Mouse (Mus musculus) ES-E14 (cell line): Measurements from ENCODE around the gene Nfib.

Experiments
- CHD2 ChIP-seq: IDR thresholded peaks from 2 replicates; pipeline ENCODE4 v1.6.1; 2014; ENCODE audit warnings: mild to moderate bottlenecking, low read depth, low read length, inconsistent platforms
- ZC3H11A ChIP-seq: IDR thresholded peaks from 2 replicates; pipeline ENCODE4 v1.6.1; 2012; ENCODE audit warnings: low read depth, mild to moderate bottlenecking, inconsistent platforms, low read length, borderline replicate concordance

GRCm38 (mm10) chr4:82499725-82500577, 205.6 kb downstream of the Nfib start:
- no peak for TF ChIP-seq ZC3H11A
- no peak for TF ChIP-seq CHD2
